Mouse (Mus musculus): ENCODE results near the gene Itga5. TPM values are rescaled to one million over a fixed set of nuclear protein-coding genes. Genes with fewer than 3 reads are reported as not detected.
"Not testable (repeated sequence)": the region's sequence is repeated elsewhere in the genome, so short reads cannot be mapped to it uniquely, and the experiment has no call there.

The Itga5 gene
- 1 to 10 TPM; 1.2 to 2.1 TPM for total RNA-seq (2021)
- long read RNA-seq, experiment 1: 0 reads
- long read RNA-seq, experiment 2, full-length matches to known transcripts: 2 of 5 reads
- long read RNA-seq, experiment 2, partial matches to known transcripts: 1 of 5 reads
- long read RNA-seq, experiment 2, other reads (novel, unspliced or antisense): 2 of 5 reads

DNA sequence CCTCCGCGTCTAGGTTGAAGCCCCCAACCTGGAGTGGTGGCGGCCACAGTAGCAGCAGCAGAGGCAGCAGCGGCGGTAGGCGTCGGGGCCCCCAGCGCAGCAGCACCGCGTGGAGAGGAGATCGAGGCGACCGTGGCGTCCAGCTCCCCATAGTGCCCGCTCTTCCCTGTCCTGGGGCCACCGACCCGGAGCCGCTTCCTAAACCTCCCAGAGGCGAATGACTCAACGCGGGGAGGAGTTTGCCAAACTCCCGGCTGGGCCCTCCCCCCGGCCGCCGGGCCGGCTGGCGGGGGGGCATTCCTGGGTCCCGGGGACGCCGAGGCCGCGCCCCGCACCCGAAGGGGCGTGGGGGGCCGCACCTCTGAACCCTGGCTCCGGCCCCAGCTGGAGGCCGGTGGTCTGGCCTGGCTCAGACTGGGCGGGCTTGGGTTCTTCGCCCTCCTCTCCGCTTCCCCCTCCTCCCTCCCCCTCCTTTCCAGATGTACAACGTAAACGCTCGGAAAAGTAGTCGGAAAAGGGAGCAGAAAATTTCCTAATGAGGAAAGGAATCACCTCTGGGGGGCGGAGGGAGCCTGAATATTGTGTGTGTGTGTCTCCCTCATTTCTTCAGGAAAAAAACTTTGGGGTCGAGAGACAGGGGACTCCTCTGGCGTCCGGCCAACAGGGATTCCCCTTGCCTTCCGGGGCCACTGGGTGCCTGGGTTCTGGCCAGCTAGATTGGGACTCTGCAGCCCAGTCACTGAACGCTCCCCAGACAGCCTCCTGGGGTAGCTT, at the start of gene Itga5:
Gene Itga5 (minus strand): TSS at position 388 of the 774 bp plus-strand sequence.
- no peak for DNase-seq (ENCODE audit: low spot score in 2 of 2)
- TF ChIP-seq CTCF (conservative IDR thresholded peaks at IDR 0.05): peak; percentile 18; the same call in 1 of the 2 replicates
- H3K4me3 ChIP-seq: peak within 1 kb of the TSS; percentile 62

DNA sequence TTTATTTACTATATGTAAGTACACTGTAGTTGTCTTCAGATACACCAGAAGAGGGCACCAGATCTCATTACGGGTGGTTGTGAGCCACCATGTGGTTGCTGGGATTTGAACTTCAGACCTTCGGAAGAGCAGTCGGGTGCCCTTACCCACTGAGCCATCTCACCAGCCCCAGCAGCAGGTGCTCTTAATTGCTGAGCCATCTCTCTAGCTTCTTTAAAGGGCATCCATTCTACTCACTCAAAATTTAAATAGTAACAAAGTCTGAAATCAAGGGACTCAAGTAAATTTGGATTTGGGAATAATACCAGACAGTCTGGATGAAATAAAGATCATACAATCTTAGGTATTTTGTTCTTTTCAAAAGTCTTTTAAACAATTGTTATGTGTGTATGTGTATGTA, 39.0 kb upstream of the Itga5 start:
- DNase-seq (ENCODE audit: low spot score in 2 of 2); H3K4me3 ChIP-seq; H3K27ac ChIP-seq: not testable (repeated sequence)

More for the DNA sequence above, at the start of gene Itga5:
- peak within 1 kb of the TSS; percentile 62; the same call in 1 of the 2 replicates for H3K27ac ChIP-seq

GRCm38 (mm10) chr15:103401361-103401760, 34.8 kb upstream of the Itga5 start:
- TF ChIP-seq CTCF (conservative IDR thresholded peaks at IDR 0.05): no peak
- no peak overlapping the region for H3K27ac ChIP-seq
- DNase-seq (ENCODE audit: low spot score in 2 of 2): no peak

DNA sequence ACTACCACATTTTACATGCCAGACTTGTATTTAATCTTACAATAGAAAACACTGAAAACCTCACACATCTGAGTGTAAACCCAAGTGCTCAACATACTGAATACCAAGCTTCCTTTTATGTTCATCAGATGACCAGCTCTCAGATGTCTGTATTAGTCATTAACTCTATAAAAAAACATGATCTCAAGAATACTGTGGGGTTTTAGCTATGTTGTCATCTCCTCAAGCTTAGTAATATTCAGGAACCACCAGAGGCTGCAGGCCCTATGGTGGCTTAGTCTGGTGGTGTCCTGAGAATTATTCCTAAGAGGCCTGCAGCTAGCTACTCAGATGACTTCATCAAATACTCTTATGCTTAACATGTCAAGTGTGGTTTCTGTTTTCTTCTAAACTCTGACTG, 27.0 kb upstream of the Itga5 start:
- no peak for DNase-seq (ENCODE audit: low spot score in 2 of 2)
- TF ChIP-seq CTCF (conservative IDR thresholded peaks at IDR 0.05): no peak
- Histone ChIP-seq H3K27ac (no peak overlapping the region), H3K4me3 (no peak overlapping the region)

More at GRCm38 (mm10) chr15:103401361-103401760, 34.8 kb upstream of the Itga5 start:
- H3K4me3 ChIP-seq: no peak overlapping the region

GRCm38 (mm10) chr15:103388556-103389145, 22.1 kb upstream of the Itga5 start:
- Histone ChIP-seq H3K4me3 (no peak overlapping the region), H3K27ac (no peak overlapping the region)
- TF ChIP-seq CTCF (conservative IDR thresholded peaks at IDR 0.05): peak; percentile 79
- no peak for DNase-seq (ENCODE audit: low spot score in 2 of 2)

DNA sequence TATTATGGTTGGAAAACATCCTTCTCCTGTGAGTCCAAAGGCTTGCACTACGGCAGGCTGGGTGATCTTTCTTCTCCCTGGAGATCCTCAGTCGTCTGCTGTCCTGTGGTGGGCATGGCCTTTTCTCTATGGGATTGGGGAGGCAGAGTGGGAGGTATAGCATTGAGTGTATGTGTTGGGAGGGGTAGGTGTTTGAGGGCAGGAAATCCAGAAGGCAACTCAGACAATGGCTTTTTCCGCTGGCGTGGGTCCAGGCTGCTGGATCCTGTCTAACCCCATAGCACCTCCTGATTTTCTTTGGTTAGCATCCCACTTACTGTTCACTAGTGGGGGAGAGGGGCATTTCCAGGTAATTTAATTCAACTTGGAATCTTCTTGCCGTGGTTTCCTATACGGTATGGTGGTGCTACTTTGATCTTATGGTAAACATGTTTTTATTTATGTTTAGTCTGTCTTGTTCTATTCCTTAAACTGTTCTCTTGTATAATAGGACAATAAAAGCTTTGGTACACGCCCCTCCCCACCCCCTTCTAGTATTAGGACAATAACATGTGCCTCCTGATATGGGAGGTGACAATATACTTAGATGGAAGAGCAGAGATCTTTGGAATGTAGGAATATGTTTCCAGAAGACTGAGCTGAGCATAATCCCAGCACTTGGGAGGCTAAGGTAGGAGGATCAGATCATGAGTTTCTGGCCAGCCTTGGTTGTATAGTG, 17.4 kb upstream of the Itga5 start:
- no peak overlapping the region for H3K4me3 ChIP-seq
- no peak overlapping the region for H3K27ac ChIP-seq
- no peak for DNase-seq (ENCODE audit: low spot score in 2 of 2)
- no peak for TF ChIP-seq CTCF (conservative IDR thresholded peaks at IDR 0.05)

DNA sequence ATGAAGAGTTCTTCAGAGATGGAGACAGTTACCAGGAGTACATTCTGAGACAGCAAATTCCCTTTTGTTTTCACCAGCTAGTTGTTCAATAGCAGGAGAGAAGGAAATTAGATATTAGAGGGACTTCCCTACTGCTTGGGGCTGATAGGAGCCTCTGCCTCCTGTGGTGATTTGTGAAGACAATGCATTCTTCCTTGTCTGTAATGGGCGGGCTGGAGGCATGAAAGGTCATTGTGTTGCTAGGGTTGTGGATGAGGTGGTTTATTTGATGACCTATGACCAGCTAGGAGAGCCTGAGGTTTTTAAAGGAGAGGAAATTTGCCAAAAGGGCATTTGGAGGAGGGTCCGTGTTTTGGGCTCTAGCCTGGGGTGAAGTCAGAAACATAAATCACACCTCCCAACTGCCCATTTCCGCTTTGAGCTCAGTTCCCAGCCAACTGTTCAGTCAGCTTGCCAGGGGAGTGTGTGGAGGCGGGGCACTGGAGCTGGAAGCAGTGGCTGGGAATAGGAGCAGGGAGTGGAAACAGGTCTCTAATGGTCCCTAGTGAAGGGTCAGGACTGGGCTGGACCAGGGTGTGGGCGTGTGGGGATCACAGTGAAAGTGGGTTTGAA, 16.3 kb upstream of the Itga5 start:
- no peak for TF ChIP-seq CTCF (conservative IDR thresholded peaks at IDR 0.05)
- no peak for DNase-seq (ENCODE audit: low spot score in 2 of 2)
- Histone ChIP-seq H3K27ac (no peak overlapping the region), H3K4me3 (no peak overlapping the region)

GRCm38 (mm10) chr15:103382075-103382474, 15.5 kb upstream of the Itga5 start:
- no peak overlapping the region for H3K27ac ChIP-seq
- H3K4me3 ChIP-seq: no peak overlapping the region
- DNase-seq (ENCODE audit: low spot score in 2 of 2): no peak
- TF ChIP-seq CTCF (conservative IDR thresholded peaks at IDR 0.05): no peak

DNA sequence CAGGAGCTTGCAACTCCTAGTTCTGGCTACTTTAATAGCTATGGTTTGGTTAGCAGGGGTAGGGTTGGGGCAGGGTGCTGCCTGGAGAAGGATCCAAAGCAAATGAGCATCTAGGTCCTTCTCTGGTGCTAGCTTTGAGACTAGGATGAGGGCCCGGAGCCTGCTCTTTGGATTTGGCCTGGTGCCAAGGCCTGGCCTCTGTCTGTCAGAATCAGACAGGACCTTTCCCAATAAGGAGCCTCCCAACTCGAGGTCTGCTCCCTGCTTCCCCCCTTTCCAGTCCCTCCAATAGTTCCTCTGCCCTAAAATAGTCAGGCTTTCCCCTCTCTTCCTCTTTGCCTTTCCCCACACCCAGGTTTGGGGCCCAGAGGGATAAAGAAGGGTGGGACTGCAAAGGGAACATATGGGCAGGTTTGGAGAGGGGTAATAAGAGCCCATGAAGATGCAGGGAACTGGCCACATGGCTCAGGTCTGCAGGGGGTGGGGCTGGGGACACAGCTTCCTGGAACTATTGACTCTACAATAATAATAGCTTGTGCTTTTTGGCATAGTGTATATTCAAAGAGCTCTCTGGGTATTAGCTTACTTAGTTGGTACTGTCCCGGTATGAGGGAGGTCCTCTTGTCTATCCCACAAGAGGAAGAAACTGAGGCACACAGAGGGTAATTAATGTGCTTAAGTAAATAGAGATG, 12.2 kb upstream of the Itga5 start:
- no peak for TF ChIP-seq CTCF (conservative IDR thresholded peaks at IDR 0.05)
- Histone ChIP-seq H3K4me3 (no peak overlapping the region), H3K27ac (no peak overlapping the region)
- DNase-seq (ENCODE audit: low spot score in 2 of 2): no peak

- Histone ChIP-seq H3K4me3 (no peak overlapping the region), H3K27ac (no peak overlapping the region)
- DNase-seq (ENCODE audit: low spot score in 2 of 2): no peak
- no peak for TF ChIP-seq CTCF (conservative IDR thresholded peaks at IDR 0.05)
Measured at GRCm38 (mm10) chr15:103377752-103378664, 11.4 kb upstream of the Itga5 start.

DNA sequence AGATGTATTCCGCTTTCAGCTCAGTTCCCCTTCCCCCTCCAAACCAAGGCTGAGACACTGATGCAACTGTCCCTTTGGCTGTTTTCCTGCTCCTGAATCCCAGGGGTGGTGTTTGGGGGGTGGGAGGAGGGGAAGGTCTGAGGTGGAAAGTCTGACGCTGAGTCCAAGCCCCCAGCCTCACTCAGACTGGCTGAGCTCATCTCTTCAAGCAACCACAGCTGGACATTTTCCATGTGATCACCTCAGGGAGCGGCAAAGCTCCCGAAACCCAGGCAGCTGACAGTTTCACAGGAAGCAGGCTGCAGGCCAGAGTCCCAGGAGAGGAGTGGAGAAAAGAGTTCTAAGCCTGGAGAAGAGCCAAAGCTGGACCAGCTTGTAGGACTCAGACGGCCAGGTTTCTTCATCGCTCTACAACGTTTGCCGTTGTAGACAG, 10.3 kb upstream of the Itga5 start:
- DNase-seq (ENCODE audit: low spot score in 2 of 2): no peak
- Histone ChIP-seq H3K27ac (no peak overlapping the region), H3K4me3 (no peak overlapping the region)
- no peak for TF ChIP-seq CTCF (conservative IDR thresholded peaks at IDR 0.05)

All from layer of hippocampus, adult 2 months (tissue).